Mouse (Mus musculus) CD4-positive, CD25-positive, alpha-beta regulatory T cell, adult 4 months (primary cell): Measurements from ENCODE around the gene Fam210b. TPM values are rescaled to one million over a fixed set of nuclear protein-coding genes. Genes with fewer than 3 reads are reported as not detected.

Experiments
- ATAC-seq: one replicate; pipeline ENCODE4 v1.8.0; 2017
- polyA plus RNA-seq, 2 experiments: library from polyadenylated mRNA; unstranded; fragments of 100-300 nt; shearing (Covaris generic); gene quantifications; one replicate each; pipeline ENCODE4 v1.2.1; 2017

Gene Fam210b
- polyA plus RNA-seq, 2 experiments from 2014 or later: 7.8 to 9.8 TPM

DNA sequence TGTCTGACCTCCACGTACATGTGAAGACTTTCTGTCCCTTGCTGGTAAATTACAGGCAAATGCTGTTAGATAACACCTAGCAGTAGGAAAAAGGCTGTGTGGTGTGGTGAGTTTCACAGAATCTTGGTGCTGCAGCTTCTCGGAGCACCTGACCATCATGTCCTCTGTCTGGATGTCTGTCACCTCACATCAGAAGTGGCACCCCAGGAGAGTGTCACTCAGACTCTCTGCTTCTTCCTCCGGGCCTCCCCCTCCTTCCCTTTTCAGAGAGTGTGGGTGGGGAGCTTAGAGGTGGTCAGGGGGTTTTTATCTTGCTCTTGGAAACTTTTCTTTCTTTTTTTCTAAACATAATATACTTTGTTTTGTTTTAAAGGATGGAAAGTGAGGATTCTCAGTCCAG lies 59.6 kb downstream of the Fam210b start:
- ATAC-seq: peak; percentile 34

Other genes with a start within 250 kb of the Fam210b start
- gene Mc3r, start 97.1 kb upstream of the Fam210b start, polyA plus RNA-seq: not detected
- gene Aurka, start 25.0 kb downstream of the Fam210b start, polyA plus RNA-seq: 1 to 10 TPM; 4.0 to 9.2 TPM
- 10 to 100 TPM; 37.0 to 48.5 TPM for gene Cstf1, start 25.1 kb downstream of the Fam210b start, polyA plus RNA-seq
- 10 to 100 TPM in 1 of 2 experiments, 1 to 10 TPM in 1; 6.8 to 10.5 TPM for gene Cass4, start 48.2 kb downstream of the Fam210b start, polyA plus RNA-seq
- 100 to 1,000 TPM; 139 to 161 TPM for gene Rtf2, start 95.0 kb downstream of the Fam210b start, polyA plus RNA-seq
- 1 to 10 TPM; 3.9 to 4.7 TPM for gene Gcnt7, start 113.0 kb downstream of the Fam210b start, polyA plus RNA-seq
- gene Fam209, start 127.0 kb downstream of the Fam210b start, polyA plus RNA-seq: 1 to 10 TPM; 1.6 to 2.5 TPM
- under 1 TPM in 1 of 2 experiments, not detected in 1; 0.15 TPM for gene Tfap2c, start 204.0 kb downstream of the Fam210b start, polyA plus RNA-seq